Mouse (Mus musculus) cerebellum, adult (tissue): Measurements from ENCODE around the gene Srsf2.
A peak's percentile ranks its signal among the peaks of the same experiment; 100 is the strongest.
"Not testable (repeated sequence)": the region's sequence is repeated elsewhere in the genome, so short reads cannot be mapped to it uniquely, and the experiment has no call there.

ENCODE experiments used
- ATAC-seq: cut with Nextera tagmentation; 2 replicates; pipeline ENCODE4 v1.9.2; 2017; ENCODE audit warnings: mild to moderate bottlenecking, moderate library complexity, mixed read lengths; ENCODE audit not compliant: insufficient number of reproducible peaks, low FRiP score, low TSS enrichment

Srsf2 gene

DNA sequence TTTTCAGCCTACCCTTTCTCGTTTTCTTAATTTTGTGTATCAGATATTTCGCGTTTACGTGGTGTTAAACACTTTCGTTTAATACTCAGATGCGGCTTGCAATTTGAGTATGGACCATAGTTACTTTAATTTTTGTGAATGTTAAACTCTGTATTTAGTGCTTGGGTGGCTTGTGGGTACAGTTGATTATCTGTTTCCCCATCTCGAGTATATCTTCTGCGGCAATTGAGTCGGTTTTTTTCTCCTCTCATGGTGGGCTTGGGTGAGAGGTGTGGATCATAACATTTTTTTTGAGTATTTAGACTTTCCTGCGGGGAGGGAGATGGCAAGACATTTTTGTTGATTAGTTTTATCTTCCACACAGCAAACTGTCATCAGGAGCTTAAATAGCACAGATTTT, 1.4 kb upstream of the Srsf2 start:
- ATAC-seq = no peak

DNA sequence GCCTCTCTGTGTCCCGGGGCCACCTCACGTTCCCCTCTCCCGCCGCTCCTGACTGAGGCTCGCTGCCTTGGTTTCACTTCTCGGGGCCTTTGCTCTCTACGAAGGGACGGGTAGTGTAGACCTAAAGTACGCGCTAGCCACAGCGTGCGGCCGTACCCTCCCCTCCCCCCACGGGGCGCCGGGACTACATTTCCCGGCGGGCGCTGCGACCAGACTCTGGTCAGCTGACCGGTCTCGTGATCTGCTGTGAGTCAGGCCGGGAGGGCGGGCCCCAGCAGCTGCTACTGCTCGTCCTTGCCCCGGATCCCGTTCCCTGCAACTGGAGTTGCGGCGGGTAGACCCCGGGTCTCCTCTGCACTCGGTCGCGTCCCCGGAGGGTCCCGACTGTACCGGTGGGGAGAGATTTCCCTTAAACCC, 626 bp upstream of the Srsf2 start:
- peak; percentile 77 for ATAC-seq

DNA sequence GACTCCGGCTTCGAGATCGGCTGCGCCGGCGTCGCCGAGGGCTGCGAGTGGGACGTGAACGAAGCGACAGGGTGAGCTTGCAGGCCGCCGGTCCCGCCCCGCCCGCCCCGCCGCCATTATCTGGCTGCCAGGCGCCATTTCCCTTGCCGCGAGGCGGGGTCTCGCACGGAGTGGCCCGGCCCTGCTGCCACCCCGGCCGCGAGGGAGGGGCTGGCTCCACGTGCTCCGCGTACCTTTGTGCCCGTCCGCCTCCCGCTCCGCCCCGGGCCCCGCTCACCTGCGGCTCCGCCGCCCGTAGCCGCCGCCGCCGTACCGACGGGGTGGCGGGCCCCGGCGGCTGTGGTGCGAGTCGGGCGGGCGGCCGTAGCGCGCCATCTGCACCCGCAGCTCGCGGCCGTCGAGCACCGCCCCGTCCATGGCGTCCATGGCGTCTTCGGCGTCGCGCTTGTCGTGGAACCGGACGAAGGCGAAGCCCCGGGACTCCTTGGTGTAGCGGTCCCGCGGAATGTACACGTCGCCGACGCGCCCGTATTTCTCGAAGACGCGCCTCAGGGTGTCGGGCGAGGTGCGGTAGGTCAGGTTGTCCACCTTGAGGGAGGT, 503 bp downstream of the Srsf2 start, which contains the start of gene Mfsd11:
Gene Mfsd11, plus strand, starts transcription at position 150 of the 600 bp plus-strand sequence.
- peak; percentile 37; the same call in 1 of the 2 replicates for ATAC-seq

DNA sequence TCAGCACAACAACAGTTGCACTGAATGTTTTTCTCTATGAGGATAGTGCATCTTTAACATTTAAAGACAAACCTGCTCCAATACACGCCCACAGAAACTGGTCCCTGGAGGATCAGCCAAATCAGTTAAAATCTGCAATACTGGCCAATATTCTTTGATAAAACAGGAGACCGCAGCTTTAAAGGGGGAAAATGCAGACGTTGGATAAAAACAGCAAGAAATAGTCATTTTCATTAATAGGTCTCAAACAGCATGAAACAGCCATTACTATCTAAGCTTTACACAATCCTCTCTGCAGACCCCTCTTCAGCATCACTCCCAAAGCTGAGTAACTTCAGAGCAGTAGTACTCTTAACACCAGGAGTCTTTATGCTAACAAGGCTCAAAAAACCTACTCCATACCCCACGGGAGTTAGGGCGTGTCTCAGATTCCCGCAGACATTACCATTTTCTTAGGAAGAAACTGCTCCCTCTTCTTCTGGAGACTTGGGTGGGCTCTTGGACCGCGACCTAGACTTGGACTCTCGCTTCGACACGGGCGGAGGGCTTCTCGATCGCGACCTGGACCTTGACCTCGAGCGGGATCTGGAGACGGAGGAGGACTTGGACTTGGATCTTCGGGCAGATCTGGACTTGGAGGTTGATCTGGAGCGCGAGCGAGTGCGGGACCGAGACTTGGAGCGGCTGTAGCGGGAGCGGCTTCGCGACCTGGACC, 1.2 kb downstream of the Srsf2 start:
- no peak for ATAC-seq

DNA sequence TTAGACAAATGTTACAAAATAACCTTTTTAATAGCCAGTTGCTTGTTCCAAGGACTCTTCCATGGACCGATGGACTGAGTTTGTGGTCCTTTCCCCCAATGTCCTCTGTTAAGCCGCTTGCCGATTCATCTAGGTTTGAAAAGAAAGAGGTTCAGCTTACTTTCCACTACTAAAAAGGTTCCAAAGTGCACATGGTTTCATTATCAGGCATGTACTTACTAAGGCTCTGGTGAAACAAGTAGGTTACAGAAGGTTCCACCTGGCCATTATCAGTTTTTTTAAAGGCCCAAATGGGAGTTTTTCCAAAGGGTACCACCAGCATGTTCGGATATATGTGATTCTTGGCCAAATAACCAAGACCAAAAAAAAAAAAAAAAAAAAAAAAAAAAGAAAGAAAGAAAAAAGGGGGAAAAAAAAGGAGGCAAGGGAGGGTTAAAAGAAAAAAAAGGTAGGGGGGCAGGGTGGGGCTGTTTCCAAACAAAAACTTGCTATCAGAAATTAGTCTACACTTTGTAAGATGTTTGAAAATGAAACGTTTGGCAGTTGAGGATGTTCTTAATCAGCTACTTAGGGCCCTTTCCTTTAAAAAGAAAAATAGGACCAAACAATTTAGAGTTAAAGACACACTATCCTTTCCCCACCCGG, 1.9 kb downstream of the Srsf2 start:
- ATAC-seq = no peak

DNA sequence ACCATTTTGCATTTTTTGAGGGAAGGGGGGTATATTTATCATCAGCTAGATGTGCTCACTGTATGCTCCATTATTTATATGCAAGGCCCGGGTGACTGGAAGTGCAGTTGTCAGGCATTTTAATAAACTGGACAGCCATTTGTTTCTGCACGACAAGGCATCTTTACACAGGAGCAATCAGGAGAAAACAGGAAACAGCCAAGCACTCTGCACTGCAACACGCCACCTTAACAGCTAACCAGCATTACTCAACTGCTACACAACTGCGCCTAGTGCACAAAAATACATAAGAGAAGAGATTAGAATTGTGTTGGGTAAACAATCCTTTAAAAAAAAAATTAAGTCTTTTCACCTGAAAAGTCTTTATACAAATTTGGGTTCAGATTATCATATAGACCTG, 2.8 kb downstream of the Srsf2 start:
- no peak for ATAC-seq

DNA sequence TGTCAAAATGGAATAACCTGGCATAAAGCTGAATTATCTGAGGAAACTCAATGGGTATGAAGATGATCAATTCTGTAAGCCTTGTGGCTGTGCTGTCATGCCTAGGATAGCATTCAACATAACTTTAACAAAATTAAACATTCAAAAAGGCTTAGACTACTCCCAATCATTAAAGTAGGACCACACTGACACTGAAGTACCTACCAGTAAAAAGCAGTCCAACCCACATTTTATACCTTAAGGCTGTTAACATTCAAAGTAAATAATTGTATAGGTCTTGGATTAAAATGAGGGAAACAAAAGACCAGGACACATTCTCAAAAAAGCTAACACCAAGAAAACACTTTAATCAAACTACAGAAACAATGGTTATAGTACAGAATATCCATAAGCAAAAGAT, 3.3 kb downstream of the Srsf2 start:
- ATAC-seq = no peak

DNA sequence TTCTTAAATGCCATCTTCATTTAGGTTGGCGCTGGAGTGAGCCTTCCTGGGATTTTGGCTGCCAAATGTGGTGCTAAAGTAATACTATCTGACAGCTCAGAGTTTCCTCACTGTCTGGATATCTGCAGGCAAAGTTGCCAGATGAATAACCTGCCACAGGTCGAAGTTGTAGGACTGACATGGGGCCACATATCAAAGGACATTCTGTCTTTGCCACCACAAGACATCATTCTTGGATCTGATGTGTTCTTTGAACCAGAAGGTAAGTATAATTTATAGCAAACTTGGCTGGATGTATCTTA, 4.1 kb downstream of the Srsf2 start:
- ATAC-seq = not testable (repeated sequence)

DNA sequence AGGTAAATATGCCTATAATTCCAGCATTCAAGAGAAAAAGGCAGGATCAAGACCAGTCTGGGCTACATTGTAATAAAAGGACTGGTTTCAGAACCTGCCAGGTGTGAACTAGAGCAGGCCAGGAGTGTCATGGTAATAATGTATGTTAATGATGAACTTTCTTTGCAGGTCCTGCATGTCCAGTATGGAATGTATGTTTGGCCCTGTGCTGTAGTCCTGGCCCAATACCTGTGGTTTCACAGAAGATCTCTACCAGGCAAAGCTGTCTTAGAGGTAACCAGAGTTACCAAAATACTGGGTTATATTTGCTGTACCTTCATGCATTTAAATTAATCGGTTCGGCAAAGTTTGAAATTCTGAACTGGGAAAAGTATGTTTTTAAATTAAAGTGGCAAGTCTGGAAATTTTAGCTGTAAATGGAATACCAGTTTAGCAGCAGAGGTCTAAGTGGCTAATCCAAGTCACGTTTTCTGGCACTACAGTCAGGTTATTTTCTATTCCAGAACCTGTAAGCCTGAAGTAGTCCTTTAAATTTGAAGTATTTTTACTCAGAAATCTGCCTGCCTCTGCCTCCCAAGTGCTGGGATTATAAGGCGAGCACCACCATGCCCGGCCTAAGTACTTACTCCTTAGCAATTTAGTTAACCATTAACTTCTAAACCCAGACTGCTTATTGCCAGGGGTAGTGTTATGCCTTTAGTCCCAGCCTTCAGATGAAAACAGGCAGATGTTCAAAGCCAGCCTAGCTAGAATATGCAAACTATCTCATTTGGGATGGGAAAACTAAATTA, 4.6 kb downstream of the Srsf2 start:
- no peak for ATAC-seq

DNA sequence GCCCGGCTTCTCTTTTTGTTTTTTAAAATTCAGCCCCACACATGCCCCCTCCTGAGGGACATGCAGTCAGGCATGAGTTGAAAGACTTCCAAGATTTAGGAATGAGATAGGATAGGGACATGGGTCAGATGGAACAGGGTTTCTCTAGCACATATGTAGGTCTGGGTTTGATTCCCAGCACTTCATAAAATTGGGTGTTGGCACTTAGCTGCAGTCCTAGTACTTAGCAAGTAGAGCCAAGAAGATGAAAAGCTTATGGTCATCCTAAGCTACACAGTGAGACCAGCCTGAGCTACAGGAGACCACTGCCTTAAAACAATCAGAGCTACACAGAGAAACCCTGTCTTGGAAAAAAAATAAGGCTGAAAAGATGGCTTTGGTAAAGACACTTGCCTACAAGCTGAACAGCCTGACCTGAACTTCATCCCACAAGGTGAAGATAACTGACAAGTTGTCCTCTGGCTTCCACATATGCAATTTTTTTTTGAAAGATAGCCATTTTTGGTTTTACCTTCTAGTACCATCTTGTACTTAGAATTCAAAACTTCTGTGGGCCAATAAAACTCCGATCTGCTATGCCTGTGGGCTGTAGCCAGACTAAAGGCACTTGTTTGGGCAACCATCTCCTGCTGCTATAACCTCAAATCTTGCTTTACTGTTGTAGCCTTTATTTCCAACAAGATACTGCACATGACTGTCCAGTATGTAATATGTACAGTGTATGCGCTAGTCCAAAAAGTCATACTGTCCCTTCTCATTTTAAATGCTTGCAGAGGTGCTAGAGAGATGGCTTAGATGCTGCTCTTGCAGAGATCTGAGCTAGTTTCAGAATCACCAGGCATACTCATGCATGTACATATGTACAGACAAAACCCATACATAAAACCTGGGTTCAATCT, 5.5 kb downstream of the Srsf2 start:
- no peak for ATAC-seq

DNA sequence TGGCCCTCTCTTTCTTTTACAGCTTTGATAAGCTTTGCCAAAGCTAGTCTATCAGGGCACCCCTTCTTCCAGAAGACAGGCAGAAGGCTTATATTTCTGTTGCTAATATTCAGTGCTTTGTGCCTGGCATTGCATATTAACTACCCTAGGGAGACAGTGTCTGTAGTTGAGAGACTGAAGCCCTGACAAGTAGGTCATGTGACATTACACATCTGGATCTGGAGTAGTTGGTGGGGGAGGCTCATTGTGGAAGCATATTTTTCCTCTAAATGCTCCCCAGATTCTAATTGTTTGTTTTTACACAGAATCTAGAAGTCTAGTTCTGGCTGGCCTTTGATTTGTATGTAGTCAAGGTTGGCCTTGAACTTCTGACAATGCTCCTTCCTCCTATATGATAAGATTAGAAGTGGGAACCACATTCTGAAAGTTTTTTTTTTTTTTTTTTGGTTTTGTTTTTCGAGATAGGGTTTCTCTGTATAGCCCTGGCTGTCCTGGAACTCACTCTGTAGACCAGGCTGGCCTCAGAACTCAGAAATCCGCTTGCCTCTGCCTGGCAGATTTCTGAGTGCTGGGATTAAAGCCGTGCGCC, 6.2 kb downstream of the Srsf2 start:
- no peak for ATAC-seq

DNA sequence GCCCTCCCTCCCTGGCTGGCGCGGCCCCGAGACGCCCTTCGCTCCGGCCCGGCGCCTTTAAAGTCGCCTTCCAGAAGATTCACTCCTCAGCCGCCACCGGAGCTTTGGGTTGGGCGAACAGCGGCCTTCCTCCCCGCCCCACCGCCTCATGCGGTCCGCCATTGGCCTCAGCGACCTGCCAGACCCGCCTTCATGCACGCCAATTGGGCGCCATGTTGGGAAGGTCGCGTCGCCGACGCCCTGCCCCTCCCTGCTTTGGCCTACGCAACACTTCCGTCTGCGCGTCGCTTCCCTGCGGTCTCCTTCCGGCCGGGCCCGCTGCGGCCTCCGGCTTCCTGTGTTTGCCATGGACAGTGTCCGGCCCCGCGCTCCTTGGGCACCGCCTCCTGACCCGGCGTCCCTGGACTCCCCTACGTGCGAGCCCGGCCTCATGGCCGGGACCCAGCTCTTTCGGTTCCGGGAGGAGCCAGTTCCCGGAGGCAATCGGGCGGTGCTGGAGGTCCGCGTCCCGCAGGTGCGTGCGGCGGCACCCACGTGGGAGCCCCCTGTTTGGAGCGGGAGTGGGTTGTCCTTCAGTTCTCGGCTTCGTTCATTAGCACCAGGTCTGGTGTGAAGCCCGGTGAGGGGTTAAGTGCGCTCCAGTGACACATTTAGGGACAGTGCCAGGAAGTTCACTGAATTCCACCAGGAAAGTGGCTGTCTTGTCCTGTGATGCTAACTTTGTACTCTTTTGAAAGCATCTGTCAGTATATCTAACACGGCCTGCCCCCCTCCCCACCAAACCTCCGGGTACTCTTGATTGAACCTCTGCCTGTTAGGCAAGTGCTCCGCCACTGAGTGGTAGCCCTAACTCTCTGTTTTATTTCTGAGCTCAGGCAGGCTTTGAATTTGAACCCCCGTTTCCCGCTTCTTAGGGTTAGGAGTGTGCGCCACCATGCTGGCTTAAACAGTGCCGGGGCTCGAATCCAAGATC, 9.3 kb downstream of the Srsf2 start, which contains the start of the genes Mettl23 and Jmjd6:
Gene Mettl23, plus strand, starts transcription at position 18 of the 973 bp plus-strand sequence.
Gene Jmjd6, minus strand, starts transcription at position 189 of the 973 bp plus-strand sequence.
- peak; percentile 94 for ATAC-seq

DNA sequence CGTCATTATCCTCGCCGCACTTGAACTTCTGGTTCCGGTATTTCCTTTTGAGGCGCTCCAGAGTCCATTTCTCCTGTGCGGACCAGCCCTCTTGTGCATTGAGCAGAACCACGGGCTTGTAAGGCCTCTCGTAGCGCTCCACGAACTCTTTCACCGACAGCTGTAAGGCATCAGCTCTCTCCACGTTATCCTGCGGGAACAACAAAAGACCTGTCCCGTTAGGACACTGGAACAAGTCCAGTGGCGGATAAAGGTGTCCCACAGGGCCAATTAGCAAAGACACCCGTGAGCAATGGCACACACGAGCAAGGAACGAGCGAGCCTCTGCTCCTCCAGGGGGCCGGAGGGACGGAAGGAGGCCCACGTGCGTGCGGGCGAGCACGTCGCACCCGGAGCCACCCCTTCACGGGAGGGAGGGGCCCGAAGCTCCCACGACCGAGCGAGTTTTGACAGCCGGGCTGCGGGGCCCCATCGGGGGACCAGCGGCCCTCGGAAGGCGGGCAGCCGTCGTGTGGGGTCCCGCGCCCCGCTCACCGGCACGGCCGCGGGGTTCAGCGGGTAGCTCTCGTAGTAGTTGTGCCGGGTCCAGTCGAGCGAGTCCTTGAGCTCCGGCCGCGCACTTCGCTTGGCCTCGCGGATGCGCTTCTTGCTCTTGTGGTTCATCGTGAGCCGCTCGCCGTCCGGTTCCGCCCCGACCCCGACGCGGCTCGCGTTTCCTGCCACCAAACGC, 10.2 kb downstream of the Srsf2 start:
- peak; percentile 26; the same call in 1 of the 2 replicates for ATAC-seq

DNA sequence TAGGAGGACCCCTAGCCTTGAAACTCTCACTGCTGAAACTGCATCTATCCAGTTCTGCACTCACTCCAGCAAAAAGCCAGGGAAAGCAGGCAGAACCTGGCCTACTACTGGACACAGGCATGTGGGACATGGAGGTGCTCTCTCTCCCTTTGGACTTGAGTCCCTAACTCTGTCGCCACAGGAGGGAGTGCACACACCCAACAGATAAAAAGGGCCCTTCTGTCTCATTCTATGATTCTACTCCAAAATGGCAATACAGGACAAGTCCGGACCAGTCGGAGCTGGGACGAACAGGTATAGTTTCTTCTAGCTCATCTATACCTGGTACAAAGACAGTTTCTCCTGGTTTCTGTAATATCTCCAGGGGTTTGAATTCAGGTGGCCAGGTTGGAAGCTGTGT, 12.1 kb downstream of the Srsf2 start:
- no peak for ATAC-seq

DNA sequence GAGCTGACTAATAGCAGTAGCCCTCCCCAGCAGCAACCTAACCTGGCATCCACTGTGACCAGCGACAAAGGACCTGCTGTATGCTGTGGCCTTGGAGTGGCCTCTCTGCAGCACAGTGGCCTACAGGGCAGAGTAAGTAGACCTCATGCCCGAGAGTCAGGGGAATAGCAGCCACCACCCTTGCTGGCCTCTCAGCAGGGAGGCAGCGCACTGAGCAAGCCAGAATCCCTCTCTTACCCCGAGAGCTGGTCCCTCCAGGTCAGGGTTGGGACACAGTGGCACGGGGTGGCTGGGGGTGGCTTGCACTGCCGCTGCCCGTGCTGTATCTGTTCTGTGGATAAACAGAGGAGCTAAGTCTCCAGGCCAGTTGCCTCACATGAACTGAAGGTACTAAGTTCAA, 13.3 kb downstream of the Srsf2 start:
- no peak for ATAC-seq

DNA sequence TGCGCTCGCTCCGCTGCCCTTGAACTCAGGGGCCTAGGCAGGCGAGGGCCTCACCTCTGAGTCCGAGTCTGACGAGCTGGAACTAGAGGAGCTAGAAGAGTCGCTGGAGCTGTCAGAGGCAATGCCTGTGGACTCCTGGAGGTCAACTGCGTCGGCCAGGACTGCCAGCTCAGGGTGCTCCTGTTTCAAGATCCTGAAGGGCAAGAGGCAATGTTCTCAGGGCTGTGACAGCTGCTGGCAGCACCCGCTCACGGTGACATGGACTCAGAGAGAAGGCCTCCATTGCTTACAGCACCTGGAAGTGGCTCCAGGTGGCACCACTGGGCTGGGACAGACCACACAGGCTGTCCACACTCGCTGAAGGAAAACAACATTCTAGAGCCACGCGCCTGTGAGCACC, 14.0 kb downstream of the Srsf2 start:
- ATAC-seq = no peak

DNA sequence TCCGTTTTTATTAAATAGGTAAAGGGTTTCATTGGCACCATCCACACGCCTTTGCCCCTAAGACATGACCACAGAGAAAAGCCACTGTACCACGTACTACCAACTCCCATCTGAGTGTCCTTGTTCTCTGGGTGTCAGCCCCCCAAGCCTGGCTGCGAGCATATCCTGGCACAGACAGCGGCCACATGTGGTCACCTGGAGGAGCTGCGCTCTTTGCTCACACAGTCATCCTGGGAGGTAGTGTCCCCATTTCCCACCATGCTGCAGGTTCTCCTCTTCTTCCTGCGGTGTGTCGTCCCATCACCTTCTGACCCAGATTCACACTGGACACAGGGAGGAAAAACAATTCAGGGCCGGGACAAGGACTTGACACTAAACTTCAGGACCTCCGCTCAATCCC, 15.5 kb downstream of the Srsf2 start:
- ATAC-seq = no peak

DNA sequence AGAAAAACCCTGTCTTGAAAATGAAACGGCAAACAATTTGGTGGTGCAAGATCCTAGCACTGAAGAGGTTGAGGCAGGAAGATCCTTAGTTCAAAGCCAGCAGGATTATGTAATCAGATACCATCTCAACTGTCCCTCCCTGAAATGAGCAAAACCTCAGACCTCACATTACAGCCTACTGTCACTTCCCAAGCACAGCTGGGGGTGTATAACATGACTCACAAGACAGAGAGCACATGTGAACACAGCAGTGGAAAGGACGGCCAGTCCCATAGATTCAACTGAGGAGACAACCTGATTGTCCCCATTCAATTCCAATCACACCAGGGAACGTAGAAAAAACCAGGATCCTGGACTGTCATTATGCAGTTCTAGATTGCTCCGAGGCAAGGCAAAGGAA, 16.6 kb downstream of the Srsf2 start:
- no peak for ATAC-seq
